Mouse (Mus musculus): Measurements from ENCODE around the gene Gng11. TPM values are rescaled to one million over a fixed set of nuclear protein-coding genes. Genes with fewer than 3 reads are reported as not detected.

Gene Gng11
- polyA plus RNA-seq (2016; fragmentation: Nextera tagmentation; extraction: Ambion mirVana), result 26.0 and 26.6 TPM in 2 replicates

DNA sequence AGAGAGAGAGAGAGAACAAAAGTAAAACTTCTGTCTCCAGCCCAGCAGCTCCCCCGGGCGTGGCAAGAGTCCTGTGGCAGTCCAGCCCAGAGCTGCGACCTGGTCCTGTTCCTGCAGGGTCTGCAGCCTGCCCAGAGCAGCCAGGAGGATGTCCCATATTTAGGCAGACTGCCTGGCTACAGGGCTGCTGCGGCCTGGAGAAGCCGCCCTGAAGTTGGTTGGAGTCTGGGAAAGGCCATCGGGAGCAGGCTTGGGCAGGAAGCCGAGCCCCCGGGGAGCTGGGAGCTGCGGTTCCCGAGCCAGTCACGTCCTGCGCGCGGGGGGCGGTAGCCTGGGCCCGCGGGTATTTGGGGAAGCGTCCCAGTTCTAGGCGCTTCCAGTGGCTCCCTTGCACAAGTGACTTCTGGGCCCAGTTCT is at the start of gene Gng11:
TSS of gene Gng11 (plus strand) at position 15 of the 417 bp plus-strand sequence.
- Histone ChIP-seq H3K4me2 (peak within 1 kb of the TSS; percentile 64), H3K27ac (no peak within 1 kb of the TSS), H3K27me3 (0 out of 2 replicates have a peak, but pooled peaks cover 3% of the 10 kb centered on the region), H3K9me3 (no peaks in the 10 kb centered on the region), H3K4me3 (replicated peaks) (peak within 1 kb of the TSS; percentile 36), H3K4me1 (peaks cover 7% of the 10 kb centered on the region), H3K36me3 (replicated peaks) (no peaks in the 10 kb centered on the region), H3K9ac (peak within 1 kb of the TSS; percentile 42; the same call in 1 of the 2 replicates)
- ATAC-seq (ENCODE audit: low FRiP score), result peak; percentile 73
- WGBS, result 1% methylated on average over 19 of the region's 19 CpGs

DNA sequence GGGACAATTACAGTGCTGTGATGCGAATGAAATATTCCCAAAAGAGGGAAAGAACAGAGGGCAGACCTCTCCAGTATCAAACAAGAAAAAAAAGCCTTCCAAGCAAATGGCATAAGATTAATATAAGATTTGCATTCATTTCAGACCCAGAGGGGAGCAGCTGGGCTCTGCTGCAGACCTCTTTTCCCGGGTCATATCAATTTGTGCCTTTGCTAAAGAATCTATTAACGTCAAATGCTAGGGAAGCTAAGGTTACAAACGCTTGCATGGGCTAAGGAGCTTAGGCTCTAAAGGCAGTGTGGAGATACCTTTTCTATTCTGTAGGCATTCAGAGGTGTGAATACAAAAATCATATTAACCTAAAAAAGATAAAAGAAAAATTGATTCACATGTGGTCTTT is 48.7 kb upstream of the Gng11 start:
- 53% methylated on average over 4 of the region's 4 CpGs for whole genome bisulfite sequencing
- ATAC-seq (ENCODE audit: low FRiP score), result no peak
- Histone ChIP-seq H3K27ac (no peak overlapping the region), H3K4me2 (no peak overlapping the region), H3K27me3 (no peaks in the 10 kb centered on the region), H3K9me3 (no peaks in the 10 kb centered on the region), H3K36me3 (replicated peaks) (no peaks in the 10 kb centered on the region), H3K4me1 (no peaks in the 10 kb centered on the region; the same call in 1 of the 2 replicates), H3K9ac (no peak overlapping the region), H3K4me3 (replicated peaks) (no peak overlapping the region)

DNA sequence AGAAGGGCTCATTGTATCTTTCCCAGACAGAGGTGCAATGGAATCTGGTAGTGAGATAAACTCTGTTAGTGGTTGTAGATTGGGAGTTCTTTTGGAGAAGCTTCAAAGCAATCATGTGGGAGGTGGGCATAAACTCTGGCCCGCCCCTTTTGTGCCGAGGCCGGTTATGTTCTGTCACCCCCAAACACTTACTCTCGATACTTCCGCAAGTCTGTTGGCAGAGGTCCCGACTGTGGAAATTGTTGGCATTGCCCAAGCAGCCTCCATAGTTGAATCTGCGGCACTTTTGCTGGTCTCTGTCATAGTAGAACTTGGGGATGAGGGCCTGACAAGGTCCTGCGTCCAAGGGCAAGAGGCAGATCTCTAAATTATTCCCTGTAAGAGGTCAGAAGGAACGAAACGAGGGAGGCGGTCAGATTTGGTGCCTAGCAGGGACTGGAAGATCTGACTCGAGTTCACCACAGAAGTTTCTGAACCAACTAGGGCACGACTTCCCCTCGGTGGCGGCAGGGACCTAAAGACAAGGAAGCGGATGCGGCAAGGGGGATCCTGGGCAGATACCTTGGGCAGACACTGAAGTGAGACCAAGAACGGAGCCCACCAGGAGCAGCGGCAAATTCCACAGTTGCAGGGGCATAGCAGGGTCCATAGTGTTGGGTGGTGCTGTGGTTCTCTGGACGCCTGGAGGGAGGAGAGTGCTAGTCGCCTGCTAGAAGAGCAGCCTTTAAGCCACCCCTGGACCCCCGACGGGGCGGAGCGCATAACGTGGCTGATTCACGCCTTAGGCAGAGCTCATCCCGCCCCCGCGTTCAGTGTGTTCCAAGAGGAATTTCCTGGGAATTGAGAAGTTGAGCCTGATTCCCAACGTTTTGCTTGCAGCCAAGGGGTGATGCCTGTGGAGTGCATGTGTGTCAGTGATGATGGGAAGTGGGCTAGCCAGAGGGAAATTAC is 35.8 kb upstream of the Gng11 start:
- Histone ChIP-seq H3K9me3 (no peaks in the 10 kb centered on the region), H3K27me3 (peaks cover 8% of the 10 kb centered on the region; the same call in 1 of the 2 replicates), H3K36me3 (replicated peaks) (no peaks in the 10 kb centered on the region), H3K4me2 (peak overlapping the region; percentile 24; the same call in 1 of the 2 replicates), H3K4me1 (no peaks in the 10 kb centered on the region), H3K9ac (no peak overlapping the region), H3K4me3 (replicated peaks) (no peak overlapping the region; the same call in 1 of the 2 replicates), H3K27ac (no peak overlapping the region)
- WGBS, result 31% methylated on average over 31 of the region's 31 CpGs
- no peak for ATAC-seq (ENCODE audit: low FRiP score)

DNA sequence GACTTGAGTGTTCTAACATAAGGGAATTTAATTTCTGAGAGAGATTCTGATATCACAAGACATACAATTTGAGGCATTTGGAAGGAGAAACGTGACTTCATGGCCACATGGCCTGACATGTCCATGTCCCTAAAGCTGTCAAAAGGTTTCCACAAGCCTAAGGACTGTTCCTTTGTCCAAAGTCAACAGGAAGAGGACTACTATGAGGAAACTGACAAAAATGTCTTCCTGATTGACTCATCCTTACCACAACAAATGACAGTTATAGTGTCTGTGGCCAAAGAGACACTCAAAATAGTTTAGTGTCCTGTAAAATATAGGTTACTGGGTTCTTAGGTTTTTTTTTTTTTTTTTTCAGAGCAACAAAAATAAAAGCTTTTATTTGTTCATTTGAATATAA is 30.0 kb upstream of the Gng11 start:
- Histone ChIP-seq H3K9me3 (no peaks in the 10 kb centered on the region), H3K4me2 (no peak overlapping the region), H3K27ac (no peak overlapping the region), H3K27me3 (no peaks in the 10 kb centered on the region; the same call in 1 of the 2 replicates), H3K4me1 (no peaks in the 10 kb centered on the region), H3K9ac (no peak overlapping the region), H3K4me3 (replicated peaks) (no peak overlapping the region), H3K36me3 (replicated peaks) (no peaks in the 10 kb centered on the region)
- no peak for ATAC-seq (ENCODE audit: low FRiP score)
- WGBS, result 61% methylated on average over 1 of the region's 1 CpGs

DNA sequence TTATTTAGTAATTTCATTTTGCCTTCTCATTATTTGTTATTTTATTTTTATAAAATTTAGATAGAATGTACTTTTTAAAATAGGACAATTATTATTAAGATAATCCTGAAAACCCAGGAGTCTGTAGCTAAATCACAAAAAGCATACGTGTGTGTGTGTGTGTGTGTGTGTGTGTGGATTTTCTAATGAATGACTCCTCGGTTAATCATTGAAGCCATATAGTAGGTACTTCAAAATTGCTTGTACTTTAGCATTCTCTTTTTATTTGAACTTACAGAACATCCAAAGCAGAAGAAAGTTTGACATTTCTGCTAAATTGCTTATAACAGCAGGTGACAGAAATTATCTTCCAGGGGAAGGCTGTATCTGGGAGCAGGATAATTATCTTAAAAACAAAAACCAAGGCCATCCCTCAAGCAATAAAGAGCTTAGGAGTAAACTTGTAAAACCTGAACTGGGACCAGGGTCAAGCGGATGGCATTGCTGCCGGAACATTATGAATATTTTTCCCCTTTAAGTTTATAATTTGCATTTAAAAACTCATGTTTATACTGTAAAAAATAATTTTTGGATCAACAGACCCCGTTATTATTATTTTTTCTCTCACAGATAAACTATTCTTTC is 20.9 kb upstream of the Gng11 start:
- no peak for ATAC-seq (ENCODE audit: low FRiP score)
- 86% methylated on average over 5 of the region's 5 CpGs for WGBS
- H3K4me1 ChIP-seq, result no peaks in the 10 kb centered on the region
- H3K27ac ChIP-seq, result no peak overlapping the region
- no peaks in the 10 kb centered on the region for H3K9me3 ChIP-seq
- H3K4me3 ChIP-seq (replicated peaks), result no peak overlapping the region
- H3K9ac ChIP-seq, result no peak overlapping the region
- H3K36me3 ChIP-seq (replicated peaks), result no peaks in the 10 kb centered on the region
- no peaks in the 10 kb centered on the region for H3K27me3 ChIP-seq
- no peak overlapping the region for H3K4me2 ChIP-seq

DNA sequence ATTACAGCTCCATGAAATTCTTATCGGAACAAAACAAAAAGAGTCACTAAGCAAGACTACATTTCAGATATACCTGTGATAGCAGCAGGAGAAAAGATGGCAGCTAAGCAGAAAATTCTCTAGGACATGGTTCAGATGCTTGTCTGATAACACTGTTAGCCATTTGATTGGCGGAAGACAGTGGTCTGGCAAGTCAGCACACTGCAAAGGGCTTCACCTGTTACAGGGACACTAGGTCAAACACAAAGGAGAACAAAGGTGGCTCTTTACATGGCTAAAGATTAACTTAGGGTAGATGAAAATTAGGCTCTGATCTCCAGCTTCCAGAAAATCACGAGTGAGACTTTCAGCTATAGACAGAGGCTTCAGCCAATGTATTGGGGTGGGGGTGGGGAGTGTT is 15.0 kb upstream of the Gng11 start, which contains the start of gene Tfpi2:
TSS of gene Tfpi2 (minus strand) at position 170 of the 400 bp plus-strand sequence.
- no peak for ATAC-seq (ENCODE audit: low FRiP score)
- no peak within 1 kb of the TSS for H3K9ac ChIP-seq
- 82% methylated on average over 3 of the region's 3 CpGs for WGBS
- H3K4me1 ChIP-seq, result no peaks in the 10 kb centered on the region
- no peaks in the 10 kb centered on the region for H3K27me3 ChIP-seq
- H3K36me3 ChIP-seq (replicated peaks), result no peaks in the 10 kb centered on the region
- no peaks in the 10 kb centered on the region for H3K9me3 ChIP-seq
- H3K27ac ChIP-seq, result no peak within 1 kb of the TSS
- no peak within 1 kb of the TSS for H3K4me2 ChIP-seq
- H3K4me3 ChIP-seq (replicated peaks), result no peak within 1 kb of the TSS

DNA sequence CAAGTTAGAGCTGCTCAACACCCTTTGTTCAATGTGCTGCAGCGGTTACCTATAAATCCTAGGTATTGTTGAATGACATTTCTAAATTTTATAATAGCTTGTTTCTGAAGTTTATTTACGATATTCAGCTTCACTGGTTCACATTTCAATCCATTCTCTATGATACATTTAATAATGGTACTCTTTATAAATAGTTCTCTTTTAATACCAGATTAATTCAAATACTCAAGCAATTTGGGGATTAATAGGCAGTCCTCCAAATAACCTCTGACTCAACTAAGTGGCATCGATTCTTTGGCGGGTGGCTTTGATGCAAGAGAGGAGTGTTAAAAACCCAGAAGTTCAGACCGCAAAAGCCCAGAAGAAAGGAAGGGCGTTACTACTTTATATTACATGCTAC is 10.2 kb upstream of the Gng11 start, which contains the start of gene Gngt1:
TSS of gene Gngt1 (plus strand) at position 301 of the 400 bp plus-strand sequence.
- H3K4me1 ChIP-seq, result no peaks in the 10 kb centered on the region
- no peak within 1 kb of the TSS for H3K4me3 ChIP-seq (replicated peaks)
- no peak within 1 kb of the TSS for H3K9ac ChIP-seq
- H3K27ac ChIP-seq, result no peak within 1 kb of the TSS
- H3K9me3 ChIP-seq, result no peaks in the 10 kb centered on the region
- H3K4me2 ChIP-seq, result no peak within 1 kb of the TSS
- no peaks in the 10 kb centered on the region for H3K27me3 ChIP-seq
- 88% methylated on average over 6 of the region's 6 CpGs for WGBS
- H3K36me3 ChIP-seq (replicated peaks), result no peaks in the 10 kb centered on the region
- no peak for ATAC-seq (ENCODE audit: low FRiP score)

DNA sequence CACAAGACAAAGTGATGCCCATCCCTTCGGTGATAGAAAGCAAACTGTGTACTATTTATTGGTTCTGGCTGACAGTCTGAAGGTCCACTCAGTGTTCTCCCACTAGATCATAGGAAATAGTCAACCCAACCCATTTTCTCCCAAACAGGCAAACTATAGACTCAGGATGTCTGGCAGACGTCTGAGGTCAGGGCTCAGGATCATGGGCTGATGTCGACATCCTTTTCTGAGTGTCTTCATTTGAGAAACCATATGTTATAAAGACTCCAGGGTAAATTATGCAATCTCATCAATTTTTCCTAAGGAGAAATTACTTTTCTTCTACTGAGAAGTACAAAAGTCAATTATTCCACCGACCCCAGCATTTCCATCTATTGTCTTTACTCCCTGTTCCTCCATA is 5.6 kb upstream of the Gng11 start:
- ATAC-seq (ENCODE audit: low FRiP score), result no peak

DNA sequence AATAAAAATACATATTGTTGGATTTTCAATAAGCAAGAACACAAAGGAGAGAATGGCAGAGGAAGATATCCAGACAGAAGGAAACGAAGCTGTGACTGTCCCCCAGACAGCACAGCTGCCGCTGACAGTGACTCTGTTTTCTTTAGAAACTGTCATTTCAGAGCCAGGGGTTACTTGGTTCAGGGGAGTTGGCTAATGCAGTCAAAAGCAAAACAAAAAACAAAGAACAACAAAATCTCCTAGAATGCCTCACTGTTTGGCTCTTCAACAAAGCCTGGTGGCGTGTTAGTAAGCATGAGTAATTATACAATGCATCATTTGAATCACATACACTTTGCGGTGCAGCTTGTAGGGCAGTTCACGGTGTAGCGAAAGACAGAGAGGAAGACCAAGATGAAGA is 4.4 kb upstream of the Gng11 start:
- H3K27ac ChIP-seq, result no peak overlapping the region
- H3K27me3 ChIP-seq, result no peaks in the 10 kb centered on the region
- ATAC-seq (ENCODE audit: low FRiP score), result no peak
- H3K4me1 ChIP-seq, result peaks cover 6% of the 10 kb centered on the region
- no peaks in the 10 kb centered on the region for H3K36me3 ChIP-seq (replicated peaks)
- 67% methylated on average over 6 of the region's 6 CpGs for WGBS
- H3K4me3 ChIP-seq (replicated peaks), result no peak overlapping the region
- H3K9me3 ChIP-seq, result no peaks in the 10 kb centered on the region
- H3K9ac ChIP-seq, result no peak overlapping the region
- no peak overlapping the region for H3K4me2 ChIP-seq

More for the DNA sequence above, 5.6 kb upstream of the Gng11 start:
- WGBS, result 86% methylated on average over 4 of the region's 4 CpGs
- Histone ChIP-seq H3K9me3 (no peaks in the 10 kb centered on the region), H3K27ac (no peak overlapping the region), H3K36me3 (replicated peaks) (no peaks in the 10 kb centered on the region), H3K27me3 (no peaks in the 10 kb centered on the region), H3K4me1 (no peaks in the 10 kb centered on the region), H3K4me3 (replicated peaks) (no peak overlapping the region), H3K9ac (no peak overlapping the region), H3K4me2 (no peak overlapping the region)

DNA sequence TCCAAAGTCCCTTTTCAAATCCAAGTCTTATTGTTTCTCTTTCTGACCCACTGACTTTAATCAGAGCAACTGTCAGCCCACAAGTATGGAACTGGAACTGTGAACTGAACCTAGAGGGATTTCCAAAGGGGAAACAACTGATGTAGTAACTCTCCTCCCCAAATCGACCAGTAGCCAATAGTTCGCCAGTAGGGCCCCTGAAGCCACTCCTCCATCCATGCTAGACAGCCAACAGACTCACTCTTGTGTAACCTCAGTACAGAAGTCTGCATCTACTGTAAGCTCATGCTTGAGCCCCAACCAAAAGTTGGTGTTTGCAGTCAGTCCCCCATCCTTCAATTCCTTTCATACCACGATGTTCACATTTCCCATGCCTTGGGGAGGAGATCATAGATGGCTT is 3.0 kb upstream of the Gng11 start:
- ATAC-seq (ENCODE audit: low FRiP score), result no peak
- WGBS, result 86% methylated on average over 3 of the region's 3 CpGs
- no peak overlapping the region for H3K27ac ChIP-seq
- 0 out of 2 replicates have a peak, but pooled peaks cover 3% of the 10 kb centered on the region for H3K27me3 ChIP-seq
- H3K9ac ChIP-seq, result no peak overlapping the region
- peaks cover 7% of the 10 kb centered on the region for H3K4me1 ChIP-seq
- no peaks in the 10 kb centered on the region for H3K36me3 ChIP-seq (replicated peaks)
- no peak overlapping the region for H3K4me2 ChIP-seq
- H3K9me3 ChIP-seq, result no peaks in the 10 kb centered on the region
- no peak overlapping the region for H3K4me3 ChIP-seq (replicated peaks)

DNA sequence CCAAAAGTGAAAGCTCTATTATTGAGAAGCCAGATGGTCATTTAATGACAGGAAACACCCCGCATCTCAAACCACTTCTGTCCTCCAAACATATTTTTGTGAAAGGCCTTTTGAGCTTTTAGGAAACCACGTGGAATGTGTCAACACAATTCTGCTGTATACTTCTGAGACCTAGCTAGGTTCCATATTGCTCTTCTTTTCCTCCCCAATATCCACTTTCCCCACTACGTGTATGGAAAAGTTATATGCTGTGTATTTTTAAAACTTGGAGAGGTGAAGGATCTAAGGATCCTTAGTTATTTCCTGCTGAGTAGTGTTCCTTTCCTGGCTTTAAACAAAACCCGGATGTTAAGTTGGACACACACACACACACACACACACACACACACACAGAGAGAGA is 259 bp upstream of the Gng11 start:
- no peak overlapping the region for H3K9ac ChIP-seq
- H3K4me1 ChIP-seq, result peaks cover 7% of the 10 kb centered on the region
- no peak overlapping the region for H3K27ac ChIP-seq
- H3K4me2 ChIP-seq, result peak overlapping the region; percentile 64; the same call in 1 of the 2 replicates
- 0 out of 2 replicates have a peak, but pooled peaks cover 3% of the 10 kb centered on the region for H3K27me3 ChIP-seq
- no peak for ATAC-seq (ENCODE audit: low FRiP score)
- 62% methylated on average over 4 of the region's 4 CpGs for WGBS
- H3K36me3 ChIP-seq (replicated peaks), result no peaks in the 10 kb centered on the region
- H3K4me3 ChIP-seq (replicated peaks), result peak overlapping the region; percentile 36; the same call in 1 of the 2 replicates
- no peaks in the 10 kb centered on the region for H3K9me3 ChIP-seq

DNA sequence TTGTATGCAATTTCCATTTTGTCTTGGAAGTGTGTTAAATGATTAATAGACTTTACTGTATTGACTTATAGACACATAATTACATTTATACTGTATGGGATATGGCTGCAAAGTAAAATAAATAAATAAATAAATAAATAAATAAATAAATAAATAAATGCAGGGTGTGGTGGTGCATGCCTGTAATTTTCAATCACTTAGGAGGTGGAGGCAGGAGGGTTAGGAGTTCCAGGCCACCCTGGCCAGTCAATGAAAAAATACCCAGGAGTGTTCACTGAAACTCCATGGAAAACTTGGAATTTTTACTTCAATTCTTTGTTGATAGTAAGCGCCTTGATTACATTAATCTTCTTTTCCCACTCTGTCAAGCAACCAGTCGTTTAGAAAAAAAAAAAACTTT is 1.1 kb downstream of the Gng11 start:
- 0 out of 2 replicates have a peak, but pooled peaks cover 3% of the 10 kb centered on the region for H3K27me3 ChIP-seq
- WGBS, result 78% methylated on average over 2 of the region's 2 CpGs
- H3K27ac ChIP-seq, result no peak overlapping the region
- no peak overlapping the region for H3K4me2 ChIP-seq
- H3K9ac ChIP-seq, result no peak overlapping the region
- H3K4me3 ChIP-seq (replicated peaks), result no peak overlapping the region
- H3K9me3 ChIP-seq, result no peaks in the 10 kb centered on the region
- H3K4me1 ChIP-seq, result peaks cover 7% of the 10 kb centered on the region
- ATAC-seq (ENCODE audit: low FRiP score), result no peak
- no peaks in the 10 kb centered on the region for H3K36me3 ChIP-seq (replicated peaks)

Measured in forebrain, embryonic 12.5 days (tissue).